Mouse (Mus musculus): Measurements from ENCODE around the gene Cep131.

DNA sequence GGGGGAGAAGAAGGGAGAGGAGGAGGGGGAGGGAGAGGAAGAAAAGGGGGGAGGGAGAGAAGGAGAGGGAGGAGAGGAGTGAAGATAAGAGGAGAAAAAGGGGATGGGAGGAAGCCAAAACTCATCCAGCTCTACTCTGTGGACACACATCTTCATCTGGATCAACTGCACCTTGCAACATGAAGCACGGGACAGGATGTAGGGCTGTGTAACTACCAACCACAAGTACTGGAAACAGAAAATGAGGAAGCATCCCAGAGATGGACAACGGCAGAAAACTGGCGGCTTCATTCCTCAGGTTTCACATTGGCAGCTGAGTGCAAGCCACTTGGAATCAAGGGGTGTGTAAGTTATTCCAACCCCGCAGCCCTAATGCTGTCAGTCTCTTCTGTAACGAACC lies 51.9 kb downstream of the Cep131 start:
- TF ChIP-seq CTCF (IDR thresholded peaks at IDR 0.05; ENCODE audit: borderline replicate concordance, control insufficient read depth, extremely low read depth, insufficient read depth, low read length, poor library complexity) (no peak), POLR2A (IDR thresholded peaks at IDR 0.05; ENCODE audit: control insufficient read depth, extremely low read depth, insufficient read depth, low read length, poor library complexity) (no peak)
